In genomic region chrX:72819594-72819993, GRCm38 (mm10) we compare ENCODE assay signal across 9 mouse cellular contexts. TPM values are rescaled to one million over a fixed set of nuclear protein-coding genes. Genes with fewer than 3 reads are reported as not detected.
DNase-seq lines count a peak whose midpoint lies in the region; ATAC-seq and TF ChIP-seq lines count a peak whose summit lies in the region.
"Had no signal": no experiment of that assay in that cellular context is flagged by ENCODE, and none has a peak within 500 bp of the region (broad histone marks: within the 10 kb centered on the region; RNA-seq: fewer than 3 reads in every experiment).

No protein-coding gene starts in this region.

- H3K9me3 ChIP-seq in intestine, postnatal 0 days (ENCODE audit: control insufficient read depth) = no peaks in the 10 kb centered on the region
- no peaks in the 10 kb centered on the region for H3K9me3 ChIP-seq in intestine, embryonic 16.5 days (ENCODE audit: control insufficient read depth, low read length)
- no peaks in the 10 kb centered on the region for H3K9me3 ChIP-seq in liver, embryonic 13.5 days (replicated peaks)
- H3K9me3 ChIP-seq: embryonic facial prominence, embryonic 15.5 days had no signal

- DNase-seq in c-Kit-positive CD71-negative TER-119-negative erythroid progenitor cells, embryonic 14.5 days (ENCODE audit: low read depth) = peak; percentile 29
- DNase-seq in forelimb bud, embryonic 11.5 days (ENCODE audit: low read depth, low spot score) = peak; percentile 66
- DNase-seq in kidney, postnatal 14 days = peak; percentile 54
- peak; percentile 1 for DNase-seq in liver, embryonic 13.5 days
- DNase-seq in retina, adult 2 months (ENCODE audit: low read depth, low spot score) = peak; percentile 25
- DNase-seq in thymus, postnatal 4 days = peak; percentile 71

- WGBS in intestine, postnatal 0 days = 6% methylated on average over 5 of the region's 5 CpGs
- WGBS in intestine, embryonic 16.5 days = 2% methylated on average over 5 of the region's 5 CpGs
- WGBS in liver, embryonic 13.5 days (ENCODE audit: insufficient replicate concordance) = 4% methylated on average over 5 of the region's 5 CpGs

- no peaks in the 10 kb centered on the region for H3K4me1 ChIP-seq in intestine, postnatal 0 days (replicated peaks; ENCODE audit: control insufficient read depth, insufficient read depth, low read length)
- H3K4me1 ChIP-seq in intestine, embryonic 16.5 days (ENCODE audit: control insufficient read depth, insufficient read depth, low read length) = no peaks in the 10 kb centered on the region
- H3K4me1 ChIP-seq in liver, embryonic 13.5 days (replicated peaks) = no peaks in the 10 kb centered on the region
- H3K4me1 ChIP-seq: embryonic facial prominence, embryonic 15.5 days had no signal

- peak; percentile 85 for TF ChIP-seq CTCF in intestine, postnatal 0 days (IDR thresholded peaks at IDR 0.05; ENCODE audit: low read depth)

- H3K36me3 ChIP-seq in intestine, postnatal 0 days (ENCODE audit: control insufficient read depth, insufficient read depth) = no peaks in the 10 kb centered on the region
- H3K36me3 ChIP-seq in intestine, embryonic 16.5 days (ENCODE audit: control insufficient read depth, insufficient read depth, low read length) = no peaks in the 10 kb centered on the region
- H3K36me3 ChIP-seq in liver, embryonic 13.5 days = no peaks in the 10 kb centered on the region
- H3K36me3 ChIP-seq: embryonic facial prominence, embryonic 15.5 days had no signal

- no peaks in the 10 kb centered on the region for H3K27me3 ChIP-seq in intestine, postnatal 0 days (replicated peaks; ENCODE audit: control insufficient read depth, insufficient read depth, low read length)
- no peaks in the 10 kb centered on the region; the same call in 1 of the 2 replicates for H3K27me3 ChIP-seq in intestine, embryonic 16.5 days (replicated peaks; ENCODE audit: control insufficient read depth, insufficient read depth, low read length)
- H3K27me3 ChIP-seq in liver, embryonic 13.5 days = peaks cover 4% of the 10 kb centered on the region

- H3K27ac ChIP-seq in intestine, postnatal 0 days (ENCODE audit: low read depth, low read length) = no peak overlapping the region
- no peak overlapping the region for H3K27ac ChIP-seq in intestine, embryonic 16.5 days (ENCODE audit: low read length)
- no peak overlapping the region for H3K27ac ChIP-seq in liver, embryonic 13.5 days
- H3K27ac ChIP-seq: embryonic facial prominence, embryonic 15.5 days had no signal

- H3K4me3 ChIP-seq in intestine, postnatal 0 days (ENCODE audit: low read depth, low read length) = no peak overlapping the region
- no peak overlapping the region for H3K4me3 ChIP-seq in intestine, embryonic 16.5 days (ENCODE audit: low read length)
- H3K4me3 ChIP-seq in liver, embryonic 13.5 days (replicated peaks) = no peak overlapping the region
- H3K4me3 ChIP-seq: embryonic facial prominence, embryonic 15.5 days had no signal

- no peak overlapping the region for H3K4me2 ChIP-seq in intestine, postnatal 0 days (replicated peaks; ENCODE audit: low read depth)
- no peak overlapping the region for H3K4me2 ChIP-seq in intestine, embryonic 16.5 days (ENCODE audit: low read depth, low read length)
- H3K4me2 ChIP-seq in liver, embryonic 13.5 days = no peak overlapping the region
- H3K4me2 ChIP-seq: embryonic facial prominence, embryonic 15.5 days had no signal

- no peak for ATAC-seq in intestine, postnatal 0 days
- no peak for ATAC-seq in intestine, embryonic 16.5 days
- no peak for ATAC-seq in liver, embryonic 13.5 days (ENCODE audit: low read depth)

- no peak overlapping the region for H3K9ac ChIP-seq in intestine, postnatal 0 days (ENCODE audit: low read depth, low read length)
- no peak overlapping the region for H3K9ac ChIP-seq in intestine, embryonic 16.5 days (ENCODE audit: low read depth, low read length)
- no peak overlapping the region for H3K9ac ChIP-seq in liver, embryonic 13.5 days
- H3K9ac ChIP-seq: embryonic facial prominence, embryonic 15.5 days had no signal

RNA-seq across cellular contexts. Expression of gene Gabrq, which starts 5.4 kb away (rescaled TPM):
- 0.03 TPM in 1 of 2 replicates, not detected in the other for polyA plus RNA-seq in intestine, postnatal 0 days (2015; fragmentation: Nextera tagmentation; extraction: Ambion mirVana)
- polyA plus RNA-seq in intestine, embryonic 16.5 days (2015; fragmentation: Nextera tagmentation; extraction: Ambion mirVana) = 0.10 and 0.33 TPM in 2 replicates
- 0.10 TPM in 1 of 2 replicates, not detected in the other for polyA plus RNA-seq in liver, embryonic 13.5 days (2015; fragmentation: Nextera tagmentation; extraction: Ambion mirVana)

Comparison
In these comparisons a context has a peak if more than half of its experiments do, and no peak if none do; other contexts are left out.
1. DNase-seq: peak in every context shown above with its lines; median percentile 71 in thymus, postnatal 4 days; 66 in forelimb bud, embryonic 11.5 days; 54 in kidney, postnatal 14 days; 29 in c-Kit-positive CD71-negative TER-119-negative erythroid progenitor cells, embryonic 14.5 days; 25 in retina, adult 2 months; 1 in liver, embryonic 13.5 days.